ENCODE assay signal across 8 mouse cellular contexts in genomic region chr14:73384913-73385719, GRCm38 (mm10). TPM values are rescaled to one million over a fixed set of nuclear protein-coding genes. Genes with fewer than 3 reads are reported as not detected.
DNase-seq lines count a peak whose midpoint lies in the region; ATAC-seq and TF ChIP-seq lines count a peak whose summit lies in the region.

TSS of gene Itm2b (minus strand) at chr14:73385289.

- peaks cover 14 to 66% of the 10 kb centered on the region in 2 experiments for H3K4me1 ChIP-seq in CH12.LX (ENCODE audit: control insufficient read depth in 1 of 2, insufficient read depth in 2 of 2)
- peaks cover 20% of the 10 kb centered on the region for H3K4me1 ChIP-seq in brown adipose tissue, adult 24 weeks (ENCODE audit: control insufficient read depth, insufficient read depth, insufficient read length, low read length)
- H3K4me1 ChIP-seq in forebrain, embryonic 10.5 days, result peaks cover 52% of the 10 kb centered on the region
- H3K4me1 ChIP-seq in heart, embryonic 14.5 days (ENCODE audit: control insufficient read depth in 2 of 2, insufficient read depth in 2 of 2, low read length in 2 of 2), result peaks cover 14 to 63% of the 10 kb centered on the region in 2 experiments
- peaks cover 36% of the 10 kb centered on the region for H3K4me1 ChIP-seq in liver, embryonic 16.5 days (ENCODE audit: control insufficient read depth, low read depth, low read length)
- H3K4me1 ChIP-seq in neural tube, embryonic 13.5 days (replicated peaks), result peaks cover 55% of the 10 kb centered on the region
- H3K4me1 ChIP-seq in testis, adult 2 months (ENCODE audit: control insufficient read depth, insufficient read depth, low read length), result peaks cover 5% of the 10 kb centered on the region

- no peak for TF ChIP-seq CTCF in CH12.LX (conservative IDR thresholded peaks at IDR 0.05 in 1 of 2, IDR thresholded peaks at IDR 0.05 in 1 of 2; ENCODE audit: low read depth in 2 of 2, low read length in 2 of 2)
- TF ChIP-seq CTCF in testis, adult 2 months (IDR thresholded peaks at IDR 0.05; ENCODE audit: control insufficient read depth, insufficient read depth, insufficient replicate concordance, low read depth, low read length), result no peak

- no peak for TF ChIP-seq EP300 in CH12.LX (IDR thresholded peaks at IDR 0.05; ENCODE audit: low read length)

- H3K27ac ChIP-seq in CH12.LX (ENCODE audit: insufficient read depth, low read depth), result peak within 1 kb of the TSS; percentile 84
- peak within 1 kb of the TSS; percentile 88 for H3K27ac ChIP-seq in brown adipose tissue, adult 24 weeks (replicated peaks; ENCODE audit: low read depth, low read length)
- peak within 1 kb of the TSS; percentile 96 for H3K27ac ChIP-seq in forebrain, embryonic 10.5 days
- H3K27ac ChIP-seq in heart, embryonic 14.5 days (replicated peaks in 1 of 2; ENCODE audit: control insufficient read depth in 1 of 2, insufficient read depth in 1 of 2, low read depth in 2 of 2, low read length in 2 of 2), result peak within 1 kb of the TSS; percentile 96 to 99
- H3K27ac ChIP-seq in liver, embryonic 16.5 days (ENCODE audit: low read length), result peak within 1 kb of the TSS; percentile 96
- H3K27ac ChIP-seq in neural tube, embryonic 13.5 days (replicated peaks), result peak within 1 kb of the TSS; percentile 97
- peak within 1 kb of the TSS; percentile 73 for H3K27ac ChIP-seq in testis, adult 2 months (ENCODE audit: control insufficient read depth, insufficient read depth, low read depth, low read length)

- H3K36me3 ChIP-seq in CH12.LX (replicated peaks in 1 of 2; ENCODE audit: control insufficient read depth in 1 of 2, insufficient read depth in 1 of 2, low read length in 1 of 2), result peaks cover 9 to 21% of the 10 kb centered on the region in 2 experiments
- H3K36me3 ChIP-seq in forebrain, embryonic 10.5 days (replicated peaks), result no peaks in the 10 kb centered on the region
- H3K36me3 ChIP-seq in heart, embryonic 14.5 days (ENCODE audit: control insufficient read depth, insufficient read depth, low read length), result peaks cover 9% of the 10 kb centered on the region
- peaks cover 5% of the 10 kb centered on the region; the same call in 1 of the 2 replicates for H3K36me3 ChIP-seq in liver, embryonic 16.5 days (ENCODE audit: control insufficient read depth, insufficient read depth)
- H3K36me3 ChIP-seq in neural tube, embryonic 13.5 days, result peaks cover 5% of the 10 kb centered on the region
- H3K36me3 ChIP-seq in testis, adult 2 months (ENCODE audit: control insufficient read depth, insufficient read depth, low read length), result no peaks in the 10 kb centered on the region

- WGBS in forebrain, embryonic 10.5 days, result 1% methylated on average over 56 of the region's 62 CpGs
- 1% methylated on average over 58 of the region's 62 CpGs for WGBS in heart, embryonic 14.5 days
- WGBS in liver, embryonic 16.5 days (ENCODE audit: insufficient replicate concordance), result under 1% methylated on average over 53 of the region's 62 CpGs
- WGBS in neural tube, embryonic 13.5 days, result 1% methylated on average over 62 of the region's 62 CpGs

- H3K4me3 ChIP-seq in CH12.LX (replicated peaks in 1 of 3; ENCODE audit: low read depth in 2 of 3, low read length in 2 of 3, poor library complexity in 1 of 3), result peak within 1 kb of the TSS; percentile 81 to 99 (median 88)
- H3K4me3 ChIP-seq in brown adipose tissue, adult 24 weeks (ENCODE audit: insufficient read depth, low read depth, low read length), result peak within 1 kb of the TSS; percentile 85
- H3K4me3 ChIP-seq in forebrain, embryonic 10.5 days, result peak within 1 kb of the TSS; percentile 96
- H3K4me3 ChIP-seq in heart, embryonic 14.5 days (ENCODE audit: control insufficient read depth in 1 of 2, insufficient read depth in 1 of 2, low read depth in 1 of 2, low read length in 2 of 2), result peak within 1 kb of the TSS; percentile 77 to 99
- peak within 1 kb of the TSS; percentile 96 for H3K4me3 ChIP-seq in liver, embryonic 16.5 days (ENCODE audit: low read depth, low read length)
- H3K4me3 ChIP-seq in neural tube, embryonic 13.5 days, result peak within 1 kb of the TSS; percentile 96
- H3K4me3 ChIP-seq in testis, adult 2 months (ENCODE audit: control insufficient read depth, low read depth, low read length), result peak within 1 kb of the TSS; percentile 84

- no peaks in the 10 kb centered on the region for H3K9me3 ChIP-seq in CH12.LX (replicated peaks; ENCODE audit: low read length)
- H3K9me3 ChIP-seq in forebrain, embryonic 10.5 days, result no peaks in the 10 kb centered on the region
- no peaks in the 10 kb centered on the region for H3K9me3 ChIP-seq in heart, embryonic 14.5 days (ENCODE audit: control insufficient read depth, low read length)
- H3K9me3 ChIP-seq in liver, embryonic 16.5 days (replicated peaks; ENCODE audit: control insufficient read depth, low read length), result no peaks in the 10 kb centered on the region
- H3K9me3 ChIP-seq in neural tube, embryonic 13.5 days, result no peaks in the 10 kb centered on the region

- TF ChIP-seq RAD21 in CH12.LX (IDR thresholded peaks at IDR 0.05; ENCODE audit: low read depth, low read length), result no peak; the same call in none of the 2 replicates

- in situ Hi-C loops in CH12.LX (cut with MboI; ENCODE audit: low pct_ligation_motif_present, low pct_unique_long_range_greater_than_20kb, low sequenced_read_pairs), result loop anchor here (5.0 kb wide), 1 partner anchor 37 kb away; no protein-coding TSS in a partner anchor

- peak; percentile 93 for ATAC-seq in heart, embryonic 14.5 days (ENCODE audit: insufficient number of reproducible peaks, insufficient read depth, low FRiP score, low read depth)
- ATAC-seq in liver, embryonic 16.5 days (ENCODE audit: low read depth), result peak; percentile 92
- ATAC-seq in neural tube, embryonic 13.5 days (ENCODE audit: low read depth), result peak; percentile 96

- peaks cover 44% of the 10 kb centered on the region for H3K79me2 ChIP-seq in CH12.LX (replicated peaks; ENCODE audit: control insufficient read depth, extremely low read depth, insufficient read depth, poor library complexity, severe bottlenecking)

- TF ChIP-seq POLR2A in CH12.LX (IDR thresholded peaks at IDR 0.05; ENCODE audit: low read depth, low read length), result peak; percentile 87
- TF ChIP-seq POLR2A in testis, adult 2 months (IDR thresholded peaks at IDR 0.05; ENCODE audit: control insufficient read depth, low read depth, low read length), result peak; percentile 96

- DNase-seq in CH12.LX (ENCODE audit: extremely low read depth), result peak; percentile 75
- DNase-seq in forebrain, embryonic 10.5 days (ENCODE audit: extremely low spot score, low spot score), result peak; percentile 87
- DNase-seq in kidney, postnatal 10 days, result peak; percentile 95

- dilution Hi-C loops in CH12.LX (cut with MboI; ENCODE audit: extremely low pct_ligation_motif_present, extremely low pct_unique_long_range_greater_than_20kb, low sequenced_read_pairs), result no loop called here

- peak within 1 kb of the TSS; percentile 71; the same call in 1 of the 2 replicates for H3K4me2 ChIP-seq in CH12.LX (ENCODE audit: insufficient read depth, low read depth, poor library complexity, severe bottlenecking)
- H3K4me2 ChIP-seq in heart, embryonic 14.5 days (ENCODE audit: low read length), result peak within 1 kb of the TSS; percentile 69
- H3K4me2 ChIP-seq in liver, embryonic 16.5 days (ENCODE audit: low read depth, low read length), result peak within 1 kb of the TSS; percentile 64
- H3K4me2 ChIP-seq in neural tube, embryonic 13.5 days, result peak within 1 kb of the TSS; percentile 70

- H3K27me3 ChIP-seq in CH12.LX (replicated peaks), result no peaks in the 10 kb centered on the region
- peaks cover under 1% of the 10 kb centered on the region; the same call in 1 of the 2 replicates for H3K27me3 ChIP-seq in forebrain, embryonic 10.5 days (ENCODE audit: poor library complexity, severe bottlenecking)
- H3K27me3 ChIP-seq in heart, embryonic 14.5 days (ENCODE audit: control insufficient read depth, insufficient read depth, low read length), result no peaks in the 10 kb centered on the region
- no peaks in the 10 kb centered on the region for H3K27me3 ChIP-seq in liver, embryonic 16.5 days (ENCODE audit: control insufficient read depth, insufficient read depth, low read depth, low read length)
- H3K27me3 ChIP-seq in neural tube, embryonic 13.5 days, result no peaks in the 10 kb centered on the region
- H3K27me3 ChIP-seq in testis, adult 2 months (ENCODE audit: control insufficient read depth, insufficient read depth, low read length), result no peaks in the 10 kb centered on the region

- H3K9ac ChIP-seq in CH12.LX (ENCODE audit: insufficient read depth, low read depth), result peak within 1 kb of the TSS; percentile 97
- H3K9ac ChIP-seq in heart, embryonic 14.5 days (ENCODE audit: low read length), result peak within 1 kb of the TSS; percentile 100
- H3K9ac ChIP-seq in liver, embryonic 16.5 days (ENCODE audit: low read depth, low read length), result peak within 1 kb of the TSS; percentile 99
- peak within 1 kb of the TSS; percentile 98 for H3K9ac ChIP-seq in neural tube, embryonic 13.5 days

TF ChIP-seq in CH12.LX, 34 proteins besides CTCF, POLR2A, EP300 and RAD21 (continues in another document):
- TF ChIP-seq MYC (IDR thresholded peaks at IDR 0.05; ENCODE audit: low read depth, low read length), result no peak
- TF ChIP-seq POLR2AphosphoS2 (IDR thresholded peaks at IDR 0.05; ENCODE audit: low read depth, low read length), result no peak; the same call in 1 of the 2 replicates
- TF ChIP-seq IRF4 (IDR thresholded peaks at IDR 0.05; ENCODE audit: low read depth, low read length), result no peak
- no peak for TF ChIP-seq MAFK (IDR thresholded peaks at IDR 0.05; ENCODE audit: insufficient replicate concordance, low read length)
- no peak for TF ChIP-seq SMC3 (IDR thresholded peaks at IDR 0.05; ENCODE audit: low read depth, low read length)
- TF ChIP-seq ELF1 (IDR thresholded peaks at IDR 0.05; ENCODE audit: low read depth, low read length), result peak; percentile 46; the same call in 1 of the 2 replicates
- no peak for TF ChIP-seq ZKSCAN1 (IDR thresholded peaks at IDR 0.05; ENCODE audit: borderline replicate concordance, low read depth, low read length)
- no peak for TF ChIP-seq RCOR1 (conservative IDR thresholded peaks at IDR 0.05; ENCODE audit: low read depth, low read length)
- peak; percentile 11; the same call in 1 of the 2 replicates for TF ChIP-seq MEF2A (IDR thresholded peaks at IDR 0.05; ENCODE audit: borderline replicate concordance, low read depth, low read length)
- TF ChIP-seq KAT2A (IDR thresholded peaks at IDR 0.05; ENCODE audit: insufficient replicate concordance, low read length), result no peak

RNA-seq across cellular contexts. Expression of gene Itm2b, which starts in this region (rescaled TPM):
- total RNA-seq in CH12.LX (2012; rRNA removed), result 191 and 305 TPM in 2 replicates
- total RNA-seq in CH12.LX (2014; rRNA removed), result 190 and 212 TPM in 2 replicates
- polyA plus RNA-seq in CH12.LX (2012; ENCODE audit: insufficient read length, low read depth), result 234 and 254 TPM in 2 replicates
- 1,115 and 1,308 TPM in 2 replicates for polyA plus RNA-seq in brown adipose tissue, adult 24 weeks (2012; ENCODE audit: insufficient read depth, insufficient read length, missing spikeins)
- 192 and 209 TPM in 2 replicates for polyA plus RNA-seq in forebrain, embryonic 10.5 days (2016; fragmentation: Nextera tagmentation; extraction: Ambion mirVana)
- polyA plus RNA-seq in heart, embryonic 14.5 days (2014; fragmentation: Nextera tagmentation; extraction: Ambion mirVana), result 843 and 883 TPM in 2 replicates
- 588 and 605 TPM in 2 replicates for polyA plus RNA-seq in liver, embryonic 16.5 days (2015; fragmentation: Nextera tagmentation; extraction: Ambion mirVana)
- polyA plus RNA-seq in neural tube, embryonic 13.5 days (2015; fragmentation: Nextera tagmentation; extraction: Ambion mirVana), result 781 and 803 TPM in 2 replicates
- polyA plus RNA-seq in testis, adult 2 months (2012; rRNA removed), result 330 and 494 TPM in 2 replicates

Comparison
In these comparisons a context has a peak if more than half of its experiments do, and no peak if none do; other contexts are left out.
1. Peak in every context shown above with its lines: DNase-seq, ATAC-seq, H3K4me3 ChIP-seq and H3K27ac ChIP-seq.